Mouse (Mus musculus): ENCODE measurements around the gene Vdac2.

DNA sequence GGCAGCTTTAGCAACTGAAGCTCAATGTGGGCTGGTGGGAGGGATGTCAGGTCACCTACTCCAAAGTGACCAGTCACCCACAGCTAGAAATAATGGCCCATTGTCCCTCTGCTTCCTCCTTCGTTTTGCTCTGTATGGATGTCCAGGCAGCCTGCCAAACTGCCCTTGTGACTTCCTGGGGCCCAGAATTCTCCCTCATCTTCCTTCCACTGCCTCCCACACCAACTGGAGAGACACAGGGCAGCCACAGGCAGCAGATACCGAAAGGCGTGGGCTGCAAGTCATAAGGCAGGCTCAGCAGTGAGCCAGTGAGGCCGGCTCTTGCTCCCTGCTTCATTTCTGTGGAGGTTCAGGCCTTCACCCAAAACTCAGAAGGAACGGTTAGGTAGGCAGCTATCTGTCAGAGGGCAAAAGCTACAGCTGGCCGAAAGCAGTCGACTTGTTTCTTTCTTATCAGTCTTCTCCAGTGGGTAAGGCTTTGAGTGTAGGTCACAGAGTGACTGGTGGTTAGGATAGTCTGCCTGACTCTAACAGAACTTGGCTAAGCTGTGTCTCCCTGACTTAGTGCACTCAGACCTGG lies 2.2 kb upstream of the Vdac2 start:
- TF ChIP-seq POLR2A (IDR thresholded peaks at IDR 0.05; ENCODE audit: extremely low read depth, insufficient read depth, low read length) (peak; percentile 48; the same call in 1 of the 2 replicates), CTCF (IDR thresholded peaks at IDR 0.05; ENCODE audit: extremely low read depth, insufficient read depth, low read length) (no peak)
